Mouse (Mus musculus) erythroblast, embryonic 14.5 days (primary cell): ENCODE data around the gene Tpte.

Source experiments
- GATA1 ChIP-seq: IDR thresholded peaks from 2 replicates; pipeline ENCODE4 v1.6.1; 2012; ENCODE audit warnings: low read length, inconsistent platforms, mixed read lengths
- TAL1 ChIP-seq: IDR thresholded peaks from 3 replicates; pipeline ENCODE4 v1.6.1; 2012; ENCODE audit warnings: low read length, inconsistent platforms, mixed read lengths

GRCm38 (mm10) chr8:22411282-22411702 lies 128.1 kb downstream of the Tpte start, which contains the start of gene Mrps31:
- TF ChIP-seq TAL1 (no peak), GATA1 (no peak)
